Mouse (Mus musculus) G1E (cell line): ENCODE data around the gene B9d2.

Experiments
- CTCF ChIP-seq: IDR thresholded peaks from 2 replicates; pipeline ENCODE4 v1.5.1; 2012; ENCODE audit warnings: low read depth, low read length, inconsistent platforms, mixed read lengths
- GATA1 ChIP-seq: IDR thresholded peaks from 2 replicates; pipeline ENCODE4 v1.6.1; 2012; ENCODE audit warnings: borderline replicate concordance, low read length, inconsistent platforms, mixed read lengths
- TAL1 ChIP-seq: conservative IDR thresholded peaks from 2 replicates; pipeline ENCODE4 v1.6.1; 2012; ENCODE audit warnings: low read depth, low read length, inconsistent platforms, mixed read lengths

DNA sequence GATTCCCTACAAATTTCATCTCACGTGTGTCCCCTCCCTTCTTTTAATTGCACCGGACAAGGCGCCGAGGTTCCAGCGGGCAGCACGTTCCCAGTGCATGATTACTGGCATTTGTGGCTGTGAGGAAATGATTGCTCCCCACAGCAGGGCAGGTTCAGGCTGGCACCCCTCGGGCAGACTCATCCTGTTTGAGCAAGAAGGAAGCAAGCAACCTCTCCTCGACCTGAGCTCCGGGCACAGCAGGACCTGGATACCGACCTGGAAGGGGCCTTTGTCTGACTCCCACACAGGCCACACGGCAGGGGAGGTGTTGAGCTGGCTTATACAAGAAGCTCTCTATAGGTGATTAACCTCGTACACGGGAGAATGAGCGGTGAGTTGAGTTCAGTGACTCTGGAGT, 35.5 kb upstream of the B9d2 start:
- TF ChIP-seq CTCF (no peak), TAL1 (no peak), GATA1 (no peak)
